Mouse (Mus musculus) midbrain, embryonic 14.5 days (tissue): ENCODE results near the gene Ache. TPM values are rescaled to one million over a fixed set of nuclear protein-coding genes. Genes with fewer than 3 reads are reported as not detected.

ENCODE experiments used
- ATAC-seq: fragments of 200-750 bp; cut with Nextera tagmentation; 2 replicates; pipeline ENCODE4 v1.8.0; 2017; ENCODE audit warnings: moderate number of reproducible peaks, moderate library complexity; ENCODE audit not compliant: low FRiP score, low TSS enrichment
- DNase-seq: peaks from one replicate; pipeline ENCODE4 v3.0.0-alpha.2; 2015
- H3K27ac ChIP-seq: fragments of 300-500 bp; sonication (generic); replicated peaks from 2 replicates; pipeline ENCODE4 v1.5.1; 2014; ENCODE audit warnings: mild to moderate bottlenecking, low read depth, low read length, moderate library complexity
- H3K27me3 ChIP-seq: fragments of 300-500 bp; sonication (generic); 2 replicates; pipeline ENCODE4 v1.6.1; 2014; ENCODE audit warnings: low read length, control low read depth, mixed read lengths; ENCODE audit not compliant: control insufficient read depth, insufficient read depth
- H3K36me3 ChIP-seq: fragments of 300-500 bp; sonication (generic); 2 replicates; pipeline ENCODE4 v1.6.1; 2014; ENCODE audit warnings: low read length, control low read depth; ENCODE audit not compliant: control insufficient read depth, insufficient read depth
- H3K4me1 ChIP-seq: fragments of 300-500 bp; sonication (generic); 2 replicates; pipeline ENCODE4 v1.6.1; 2014; ENCODE audit warnings: mild to moderate bottlenecking, antibody characterized with exemption, low read length, control low read depth; ENCODE audit not compliant: control insufficient read depth, insufficient read depth
- H3K4me2 ChIP-seq: fragments of 300-500 bp; sonication (generic); 2 replicates; pipeline ENCODE4 v1.6.1; 2014; ENCODE audit warnings: mild to moderate bottlenecking, low read length, moderate library complexity
- H3K4me3 ChIP-seq: fragments of 300-500 bp; sonication (generic); replicated peaks from 2 replicates; pipeline ENCODE4 v1.5.1; 2014; ENCODE audit warnings: low read depth, low read length
- H3K9ac ChIP-seq: fragments of 300-500 bp; sonication (generic); replicated peaks from 2 replicates; pipeline ENCODE4 v1.6.1; 2014; ENCODE audit warnings: mild to moderate bottlenecking, low read length, moderate library complexity
- H3K9me3 ChIP-seq: fragments of 300-500 bp; sonication (generic); 2 replicates; pipeline ENCODE4 v1.6.1; 2016; ENCODE audit warnings: low read length, control low read depth, mixed read lengths; ENCODE audit not compliant: control insufficient read depth
- WGBS: fragments of 180-500 bp; shearing (Covaris S2); extraction: QIAGEN DNeasy Blood & Tissue Kit; methylation state at CpG from one replicate; pipeline ENCODE4 v1.1.7; 2014; 5-methylcytosine and 5-hydroxymethylcytosine counted together
- polyA plus RNA-seq: library from polyadenylated mRNA; unstranded; fragments of >200 nt; fragmentation: Nextera tagmentation; extraction: Ambion mirVana; gene quantifications from 2 replicates; pipeline ENCODE4 v1.2.1, GENCODE M21; 2014

Ache gene
- polyA plus RNA-seq, 1 experiment from 2014 or later, result 22.2 TPM

DNA sequence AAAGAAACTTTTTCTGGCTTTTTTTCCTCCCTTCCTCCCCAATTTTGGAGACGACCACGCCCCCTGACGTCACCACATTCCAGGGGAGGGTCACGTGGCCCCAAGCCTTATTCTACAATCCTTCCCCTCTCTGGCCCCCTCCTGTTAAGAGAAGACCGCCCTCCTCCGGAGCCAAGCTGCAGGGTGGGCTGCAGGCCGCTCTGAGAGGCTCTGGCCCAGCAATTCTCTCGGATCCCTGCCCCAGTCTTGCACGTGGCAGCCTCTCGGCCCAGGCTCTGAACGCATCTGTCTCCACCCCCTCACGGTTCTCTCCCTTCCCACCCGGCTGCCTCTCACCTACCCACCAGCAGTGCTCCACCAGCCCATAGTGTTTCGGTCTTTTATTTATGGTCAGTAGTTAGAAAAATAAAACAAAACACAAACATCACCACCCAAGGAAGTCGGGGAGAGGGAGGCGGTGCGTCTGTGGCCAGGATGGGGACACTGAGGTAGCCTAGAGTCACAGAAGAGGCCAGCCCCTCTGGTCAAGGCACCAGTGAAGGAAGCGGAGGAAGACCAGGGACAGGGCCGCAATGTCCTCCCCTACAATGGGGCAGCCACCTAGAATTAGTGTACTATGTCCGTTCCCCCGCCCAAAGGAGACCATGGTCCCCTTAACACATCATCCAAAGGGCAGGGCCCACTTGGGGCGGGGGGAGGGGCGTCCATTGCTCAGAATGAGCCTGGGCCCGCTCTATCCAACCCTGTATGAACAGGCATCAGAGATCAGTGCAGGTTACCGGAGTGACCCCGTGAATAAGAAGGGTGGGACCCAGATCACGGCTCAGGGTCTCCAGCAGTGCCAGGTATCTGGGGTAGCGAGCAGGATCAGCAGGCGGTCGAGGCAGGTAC, 27.1 kb downstream of the Ache start, which contains the start of gene Trip6:
Gene Trip6 (minus strand): TSS at position 212 of the 891 bp plus-strand sequence.
- peak; percentile 86 for DNase-seq
- 12% methylated on average over 30 of the region's 30 CpGs for WGBS
- H3K4me2 ChIP-seq, result peak within 1 kb of the TSS; percentile 58
- no peaks in the 10 kb centered on the region for H3K27me3 ChIP-seq
- peak within 1 kb of the TSS; percentile 54 for H3K9ac ChIP-seq
- peaks cover 35% of the 10 kb centered on the region for H3K36me3 ChIP-seq
- H3K4me1 ChIP-seq, result peaks cover 12% of the 10 kb centered on the region
- peak within 1 kb of the TSS; percentile 49; the same call in 1 of the 2 replicates for H3K27ac ChIP-seq
- peak within 1 kb of the TSS; percentile 33 for H3K4me3 ChIP-seq
- H3K9me3 ChIP-seq, result no peaks in the 10 kb centered on the region
- peak; percentile 84 for ATAC-seq

DNA sequence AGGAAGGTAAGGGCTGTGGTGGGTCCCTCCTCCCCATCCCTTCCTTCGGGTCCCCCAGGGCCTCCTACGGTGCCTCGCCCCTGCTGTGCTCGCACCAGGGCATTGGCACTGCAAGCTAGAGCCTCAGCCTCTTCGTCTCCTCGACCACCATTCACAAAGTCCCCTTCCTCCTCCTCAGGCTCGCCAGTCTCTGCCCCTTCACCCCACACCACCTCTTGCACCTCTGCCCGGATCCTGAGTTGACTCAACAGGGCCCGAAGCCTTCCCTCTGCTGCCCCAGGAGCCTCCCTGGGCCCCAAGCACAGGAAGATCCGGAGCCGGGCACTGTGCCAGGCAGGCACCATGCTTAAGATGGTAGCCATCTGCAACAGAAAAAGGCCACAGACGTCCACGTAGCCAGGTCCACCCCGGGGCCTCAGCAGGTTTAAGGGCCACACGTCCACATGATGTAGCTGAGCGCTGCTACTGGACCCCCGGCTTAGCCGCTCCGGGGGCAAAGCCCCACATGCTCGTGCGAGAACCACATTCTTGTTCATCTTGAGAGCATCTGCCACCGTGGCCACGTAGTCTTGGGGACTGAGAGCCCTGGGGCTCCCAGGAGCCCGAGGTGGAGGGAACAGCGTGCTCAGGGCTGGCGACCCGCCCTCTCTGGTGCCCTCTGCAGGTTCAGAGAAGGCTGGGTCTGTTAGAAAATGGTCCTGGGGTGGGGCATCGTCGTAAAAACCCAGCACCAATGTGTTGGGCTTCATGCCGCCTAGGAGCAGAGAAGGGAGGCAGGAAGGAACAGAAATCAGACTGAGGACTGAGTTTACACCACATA, 28.0 kb downstream of the Ache start:
- 34% methylated on average over 30 of the region's 30 CpGs for WGBS
- Histone ChIP-seq H3K4me1 (peaks cover 12% of the 10 kb centered on the region), H3K4me3 (no peak overlapping the region), H3K36me3 (peaks cover 35% of the 10 kb centered on the region), H3K9me3 (no peaks in the 10 kb centered on the region), H3K27me3 (no peaks in the 10 kb centered on the region), H3K9ac (peak overlapping the region; percentile 54; the same call in 1 of the 2 replicates), H3K4me2 (no peak overlapping the region), H3K27ac (0 out of 2 replicates have a peak overlapping the region, but pooled peaks have one; percentile 49)
- 0 out of 2 replicates have a peak, but pooled peaks have one; percentile 16 for ATAC-seq
- no peak for DNase-seq

DNA sequence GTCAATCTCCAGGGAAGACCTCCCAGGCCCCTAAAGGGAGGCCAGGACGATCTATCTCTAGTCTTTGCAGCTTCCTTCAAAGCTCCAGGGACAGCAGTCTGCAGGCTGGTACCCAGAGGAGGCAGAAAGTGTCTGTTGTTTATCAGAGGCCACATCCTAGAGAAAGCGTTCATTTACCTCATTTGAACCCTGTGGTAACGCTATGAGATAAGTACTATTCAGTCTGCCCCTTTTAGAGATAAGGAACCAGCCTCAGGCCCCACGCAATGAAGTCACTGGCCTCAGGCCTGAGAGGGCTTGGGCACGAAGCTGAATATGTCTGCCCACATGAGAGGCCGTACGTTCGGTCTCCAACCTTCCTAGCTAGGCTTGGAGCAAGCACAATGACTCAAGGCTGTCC, 30.0 kb downstream of the Ache start:
- H3K4me3 ChIP-seq, result no peak overlapping the region
- no peak overlapping the region for H3K27ac ChIP-seq
- H3K4me1 ChIP-seq, result peaks cover 12% of the 10 kb centered on the region
- peaks cover 48% of the 10 kb centered on the region for H3K36me3 ChIP-seq
- H3K27me3 ChIP-seq, result no peaks in the 10 kb centered on the region
- DNase-seq (no peak), ATAC-seq (no peak)
- no peaks in the 10 kb centered on the region for H3K9me3 ChIP-seq
- no peak overlapping the region for H3K9ac ChIP-seq
- no peak overlapping the region for H3K4me2 ChIP-seq
- WGBS, result 88% methylated on average over 8 of the region's 8 CpGs

DNA sequence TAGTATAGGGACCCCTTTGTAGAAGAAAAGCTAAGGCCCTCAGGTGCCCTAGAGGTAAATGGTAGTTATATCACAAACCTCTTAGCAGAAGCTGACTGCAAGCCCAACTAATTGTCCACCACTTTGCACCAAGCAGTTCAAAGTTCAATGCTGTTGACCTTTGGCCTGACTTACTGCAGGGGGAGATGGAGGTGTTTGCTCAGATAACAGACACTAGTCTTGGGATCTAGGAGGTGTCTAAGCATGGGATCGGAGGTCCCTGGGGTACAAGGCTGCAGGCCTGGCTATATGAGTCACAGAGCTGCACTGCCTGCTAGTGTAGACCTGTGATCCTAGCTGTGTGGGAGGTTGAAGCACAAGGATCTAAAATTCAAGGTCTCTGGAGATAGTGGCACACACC, 31.3 kb downstream of the Ache start:
- WGBS, result 100% methylated on average over 1 of the region's 1 CpGs
- ATAC-seq, result no peak
- no peaks in the 10 kb centered on the region for H3K9me3 ChIP-seq

DNA sequence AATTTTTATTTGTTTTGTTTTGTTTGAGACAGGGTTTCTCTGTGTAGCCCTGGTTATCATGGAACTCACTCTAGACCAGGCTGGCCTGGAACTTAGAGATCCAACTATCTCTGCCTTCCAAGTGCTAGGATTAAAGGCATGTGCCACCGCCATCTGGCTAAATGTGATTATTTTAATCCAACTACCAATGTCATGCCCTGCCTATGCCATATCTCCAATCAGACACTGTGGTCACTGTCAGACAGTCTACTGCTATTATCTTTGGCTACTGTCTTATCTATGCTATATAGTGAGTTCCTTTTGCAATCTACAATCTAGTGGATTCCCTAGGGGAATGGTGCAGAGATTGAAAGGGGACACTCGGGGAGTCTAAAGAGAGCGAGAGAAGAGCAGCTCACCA, 33.7 kb downstream of the Ache start:
- H3K4me3 ChIP-seq, result no peak overlapping the region
- no peaks in the 10 kb centered on the region for H3K27me3 ChIP-seq
- H3K36me3 ChIP-seq, result peaks cover 68% of the 10 kb centered on the region
- no peak for DNase-seq
- H3K4me1 ChIP-seq, result no peaks in the 10 kb centered on the region
- 83% methylated on average over 3 of the region's 3 CpGs for WGBS
- no peak overlapping the region for H3K9ac ChIP-seq
- no peak overlapping the region for H3K27ac ChIP-seq
- no peak for ATAC-seq
- no peak overlapping the region for H3K4me2 ChIP-seq
- H3K9me3 ChIP-seq, result no peaks in the 10 kb centered on the region

More for the DNA sequence above, 31.3 kb downstream of the Ache start:
- no peak for DNase-seq
- H3K27ac ChIP-seq, result no peak overlapping the region
- H3K4me3 ChIP-seq, result no peak overlapping the region
- H3K4me2 ChIP-seq, result no peak overlapping the region
- peaks cover 12% of the 10 kb centered on the region for H3K4me1 ChIP-seq
- peaks cover 57% of the 10 kb centered on the region for H3K36me3 ChIP-seq
- H3K27me3 ChIP-seq, result no peaks in the 10 kb centered on the region
- H3K9ac ChIP-seq, result no peak overlapping the region

DNA sequence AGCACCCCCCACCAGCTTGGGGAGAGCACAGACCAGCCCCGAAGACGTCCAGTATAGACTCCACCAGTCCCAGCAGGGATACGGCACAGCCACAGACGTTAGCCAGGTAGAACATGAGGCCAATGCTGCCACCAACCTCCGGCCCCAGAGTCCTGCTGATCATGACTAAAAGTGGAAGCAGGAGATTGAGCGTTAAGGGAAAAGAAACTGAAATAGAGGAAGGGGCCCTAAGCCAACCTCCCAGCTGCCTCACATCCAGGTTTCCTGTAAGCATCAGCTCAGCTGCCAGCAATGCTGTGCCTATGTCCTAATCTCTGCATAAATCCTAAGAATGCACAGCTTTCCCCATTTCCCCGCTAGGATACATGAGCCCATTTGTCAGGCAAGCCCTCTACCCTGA, 43.6 kb downstream of the Ache start:
- H3K9me3 ChIP-seq, result no peaks in the 10 kb centered on the region
- H3K4me3 ChIP-seq, result no peak overlapping the region
- no peaks in the 10 kb centered on the region for H3K27me3 ChIP-seq
- ATAC-seq, result no peak
- H3K9ac ChIP-seq, result no peak overlapping the region
- no peak overlapping the region for H3K4me2 ChIP-seq
- H3K36me3 ChIP-seq, result peaks cover 19% of the 10 kb centered on the region
- DNase-seq, result no peak
- peaks cover 8% of the 10 kb centered on the region; the same call in 1 of the 2 replicates for H3K4me1 ChIP-seq
- WGBS, result 93% methylated on average over 7 of the region's 7 CpGs
- no peak overlapping the region for H3K27ac ChIP-seq

DNA sequence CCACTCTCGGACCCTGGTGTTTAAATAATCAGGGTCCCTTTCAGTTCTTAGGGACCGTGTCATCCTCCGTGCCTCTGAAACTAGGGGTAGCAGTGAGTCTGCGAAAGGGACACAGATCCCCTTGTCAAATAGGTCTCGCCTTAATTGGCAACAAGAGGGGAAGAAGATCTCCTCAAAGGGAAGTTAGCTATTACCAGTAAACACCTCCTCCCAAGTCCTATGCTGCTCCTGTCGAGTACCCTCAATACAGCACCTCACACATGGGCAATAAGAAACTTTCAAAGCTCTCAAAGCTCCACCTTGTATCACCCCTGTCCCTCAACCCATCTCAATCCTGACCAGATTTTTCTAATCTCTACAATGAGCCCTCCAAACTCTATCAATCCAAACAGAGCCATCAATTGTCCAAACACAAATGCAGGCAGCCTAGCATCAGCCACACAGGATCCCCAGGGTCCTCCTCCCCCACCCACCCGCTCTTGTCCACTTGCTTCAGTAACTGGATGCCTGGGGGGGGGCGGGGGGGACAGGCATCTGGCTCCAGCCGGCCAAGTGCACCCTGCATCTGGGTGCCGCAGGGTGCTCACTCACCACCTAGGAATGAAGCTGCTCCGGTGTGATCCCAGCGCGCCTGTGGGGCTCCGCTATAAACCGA, 45.7 kb downstream of the Ache start:
- DNase-seq (no peak), ATAC-seq (peak; percentile 56)
- H3K4me2 ChIP-seq, result peak overlapping the region; percentile 75
- peaks cover 8% of the 10 kb centered on the region; the same call in 1 of the 2 replicates for H3K4me1 ChIP-seq
- WGBS, result 15% methylated on average over 15 of the region's 15 CpGs
- peak overlapping the region; percentile 81 for H3K9ac ChIP-seq
- no peaks in the 10 kb centered on the region for H3K27me3 ChIP-seq
- peak overlapping the region; percentile 75 for H3K27ac ChIP-seq
- H3K4me3 ChIP-seq, result peak overlapping the region; percentile 54
- no peaks in the 10 kb centered on the region for H3K9me3 ChIP-seq
- H3K36me3 ChIP-seq, result peaks cover 5% of the 10 kb centered on the region; the same call in 1 of the 2 replicates

DNA sequence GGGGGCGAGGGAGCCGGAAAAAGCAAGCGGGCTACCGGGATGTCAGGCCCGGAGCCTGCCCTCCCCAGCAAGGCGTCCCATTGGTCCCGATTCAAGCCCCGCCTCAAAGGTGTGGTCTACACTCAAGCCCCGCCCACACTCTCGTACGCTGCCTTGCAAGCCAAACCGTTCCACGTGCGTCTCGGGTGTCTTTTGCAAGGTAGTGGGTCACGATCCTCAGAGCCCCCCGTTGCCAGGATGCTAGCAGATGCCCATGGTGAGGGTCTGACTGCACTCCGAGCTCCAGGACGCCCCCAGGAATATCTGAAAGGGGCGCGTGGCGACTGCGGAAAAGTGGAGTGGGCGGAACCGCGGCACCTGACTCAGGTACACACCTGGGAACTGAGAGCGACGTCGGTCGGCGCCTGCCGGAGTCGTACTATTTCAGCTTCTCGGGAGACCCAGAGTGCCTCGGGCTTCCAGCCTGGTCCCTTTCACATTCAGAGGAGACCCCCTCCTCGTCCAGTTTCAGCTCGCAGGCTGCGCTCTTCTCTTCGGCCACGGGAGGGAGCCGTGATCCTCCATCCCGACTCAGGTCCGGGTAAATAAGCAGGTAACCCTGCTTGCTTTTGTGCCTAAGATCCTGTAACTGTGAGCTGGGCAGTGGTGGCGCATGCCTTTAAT, 46.3 kb downstream of the Ache start, which contains the start of gene Slc12a9:
Gene Slc12a9 (minus strand): TSS at position 86 of the 663 bp plus-strand sequence.
- ATAC-seq (peak; percentile 92), DNase-seq (peak; percentile 98)
- Histone ChIP-seq H3K4me2 (peak within 1 kb of the TSS; percentile 75), H3K9ac (peak within 1 kb of the TSS; percentile 81), H3K27me3 (no peaks in the 10 kb centered on the region), H3K4me3 (peak within 1 kb of the TSS; percentile 54), H3K9me3 (no peaks in the 10 kb centered on the region), H3K27ac (peak within 1 kb of the TSS; percentile 75), H3K36me3 (no peaks in the 10 kb centered on the region), H3K4me1 (peaks cover 8% of the 10 kb centered on the region; the same call in 1 of the 2 replicates)
- under 1% methylated on average over 44 of the region's 44 CpGs for WGBS
